Mouse (Mus musculus) heart, adult 2 months (tissue): Measurements from ENCODE around the gene Lrrc3. TPM values are rescaled to one million over a fixed set of nuclear protein-coding genes. Genes with fewer than 3 reads are reported as not detected.
A peak's percentile ranks its signal among the peaks of the same experiment; 100 is the strongest.

ENCODE experiments used
- DNase-seq, 2 experiments: peaks; one replicate each; pipeline ENCODE4 v3.0.0; 2021
- H3K27ac ChIP-seq: fragments of 200-600 bp; 2 replicates; pipeline ENCODE4 v1.8.1; 2022
- H3K27me3 ChIP-seq: fragments of 200-500 bp; 2 replicates; pipeline ENCODE4 v1.6.1; 2012; ENCODE audit warnings: mild to moderate bottlenecking, low read length, inconsistent platforms, mixed read lengths; ENCODE audit not compliant: control insufficient read depth, insufficient read depth
- H3K36me3 ChIP-seq: fragments of 200-500 bp; 2 replicates; pipeline ENCODE4 v1.6.1; 2012; ENCODE audit warnings: low read length, inconsistent platforms; ENCODE audit not compliant: control insufficient read depth, insufficient read depth
- H3K4me1 ChIP-seq: fragments of 200-500 bp; 2 replicates; pipeline ENCODE4 v1.6.1; 2011; ENCODE audit warnings: low read length; ENCODE audit not compliant: control insufficient read depth, insufficient read depth
- H3K4me3 ChIP-seq: fragments of 200-600 bp; 2 replicates; pipeline ENCODE4 v1.8.1; 2022
- H3K79me2 ChIP-seq: fragments of 200-500 bp; replicated peaks from 2 replicates; pipeline ENCODE4 v1.6.1; 2012; ENCODE audit warnings: mild to moderate bottlenecking, inconsistent platforms, low read length, moderate library complexity, mixed read lengths; ENCODE audit not compliant: control insufficient read depth, insufficient read depth
- H3K9ac ChIP-seq: fragments of 200-500 bp; 2 replicates; pipeline ENCODE4 v1.6.1; 2012; ENCODE audit warnings: low read depth, mild to moderate bottlenecking, control low read depth, inconsistent platforms, low read length, mixed read lengths
- CTCF ChIP-seq: fragments of 200-600 bp; IDR thresholded peaks from 2 replicates; pipeline ENCODE4 v1.8.1; 2022; ENCODE audit warnings: antibody characterized with exemption, mild to moderate bottlenecking, moderate library complexity
- EP300 ChIP-seq: fragments of 200-500 bp; IDR thresholded peaks from 2 replicates; pipeline ENCODE4 v1.6.1; 2011; ENCODE audit warnings: low read depth, low read length, control low read depth; ENCODE audit not compliant: insufficient read depth
- POLR2A ChIP-seq: fragments of 200-500 bp; IDR thresholded peaks from 2 replicates; pipeline ENCODE4 v1.6.1; 2011; ENCODE audit warnings: mild to moderate bottlenecking, low read depth, low read length, control low read depth; ENCODE audit not compliant: insufficient read depth
- WGBS: fragments of 180-500 bp; shearing (Covaris S2); methylation state at CpG from one replicate; pipeline ENCODE4 v1.1.7; 2018; 5-methylcytosine and 5-hydroxymethylcytosine counted together
- intact Hi-C: fragments of 180-260 bp; cut with DNase I; formaldehyde crosslinking; loops from one replicate; pipeline ENCODE4 v1.15.1; 2025
- polyA plus RNA-seq: library from polyadenylated mRNA; depleted of rRNA; stranded (reverse); fragments of >200 nt; gene quantifications from 2 replicates; pipeline ENCODE4 v1.2.3, GENCODE M21; 2012
- total RNA-seq, 2 experiments: library from RNA; stranded (reverse); gene quantifications; 2 replicates each; pipeline ENCODE4 v1.2.3; 2021

Gene Lrrc3
- total and polyA plus RNA-seq, 3 experiments, result 0.57 to 0.86 (median 0.62) TPM

DNA sequence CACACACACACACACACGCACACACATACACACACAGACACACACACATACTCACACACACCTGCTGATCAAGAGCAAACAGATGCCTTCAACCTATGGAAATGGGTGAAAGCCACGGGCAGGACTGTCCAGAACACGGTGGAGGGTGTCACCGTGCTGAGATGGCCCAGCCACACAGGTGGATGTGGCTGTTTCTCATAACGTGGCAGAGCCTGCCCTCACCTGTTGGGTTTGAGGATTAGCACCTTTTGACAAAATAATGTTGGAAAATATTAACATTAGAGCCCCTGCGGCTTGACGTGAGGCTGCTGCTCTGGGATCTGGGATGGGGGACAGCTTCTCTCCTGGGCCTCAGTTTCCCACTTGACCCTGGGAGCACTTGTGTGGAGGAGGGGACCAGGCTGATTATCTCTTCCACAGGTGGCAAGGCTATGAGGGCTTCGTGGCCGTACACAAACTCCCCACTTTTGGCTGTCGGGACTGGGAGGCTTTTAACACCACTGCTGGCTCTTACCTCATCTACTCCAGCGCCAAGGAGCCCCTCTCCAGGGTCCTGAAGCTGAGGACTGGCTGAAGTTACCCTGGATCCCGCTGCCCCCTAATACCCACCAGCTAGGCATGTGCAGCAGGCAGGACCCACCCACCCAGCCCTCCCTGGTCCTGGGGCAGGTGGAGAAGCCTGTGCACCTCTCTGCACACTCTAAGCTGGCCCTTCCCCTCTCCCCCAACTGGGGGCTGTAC, 16.2 kb downstream of the Lrrc3 start:
- H3K79me2 ChIP-seq, result no peaks in the 10 kb centered on the region
- WGBS, result 48% methylated on average over 12 of the region's 12 CpGs
- no peak for DNase-seq
- H3K36me3 ChIP-seq, result no peaks in the 10 kb centered on the region
- no peak overlapping the region for H3K9ac ChIP-seq
- H3K4me3 ChIP-seq, result no peak overlapping the region
- no peaks in the 10 kb centered on the region for H3K27me3 ChIP-seq
- no peaks in the 10 kb centered on the region for H3K4me1 ChIP-seq
- no peak overlapping the region for H3K27ac ChIP-seq
- intact Hi-C loops, result no loop called here
- TF ChIP-seq CTCF, result peak; percentile 22
- TF ChIP-seq POLR2A, result no peak

DNA sequence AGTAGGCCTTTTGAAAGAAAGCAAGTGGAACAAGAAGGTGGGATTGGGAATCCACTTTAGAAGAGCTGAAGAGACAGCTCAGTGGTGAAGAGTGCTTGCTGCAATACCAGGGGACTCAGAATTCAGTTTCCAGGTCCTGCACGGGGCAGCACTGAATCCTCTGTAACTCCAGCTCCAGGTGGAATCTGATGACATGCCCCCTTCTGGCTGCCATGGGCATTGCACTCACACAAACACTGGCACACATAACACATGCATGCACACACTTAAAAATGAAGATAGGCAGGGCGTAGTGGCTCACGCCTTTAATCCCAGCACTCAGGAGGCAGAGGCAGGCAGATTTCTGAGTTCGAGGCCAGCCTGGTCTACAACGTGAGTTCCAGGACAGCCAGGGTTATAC, 19.8 kb downstream of the Lrrc3 start:
- no peaks in the 10 kb centered on the region for H3K36me3 ChIP-seq
- H3K27ac ChIP-seq, result no peak overlapping the region
- no peak overlapping the region for H3K4me3 ChIP-seq
- WGBS, result 81% methylated on average over 5 of the region's 5 CpGs
- DNase-seq, result no peak
- no peak overlapping the region for H3K9ac ChIP-seq
- H3K79me2 ChIP-seq, result no peaks in the 10 kb centered on the region
- H3K27me3 ChIP-seq, result no peaks in the 10 kb centered on the region
- no peaks in the 10 kb centered on the region for H3K4me1 ChIP-seq
- intact Hi-C loops, result no loop called here
- TF ChIP-seq POLR2A, result no peak
- peak; percentile 44 for TF ChIP-seq CTCF
- no peak for TF ChIP-seq EP300

DNA sequence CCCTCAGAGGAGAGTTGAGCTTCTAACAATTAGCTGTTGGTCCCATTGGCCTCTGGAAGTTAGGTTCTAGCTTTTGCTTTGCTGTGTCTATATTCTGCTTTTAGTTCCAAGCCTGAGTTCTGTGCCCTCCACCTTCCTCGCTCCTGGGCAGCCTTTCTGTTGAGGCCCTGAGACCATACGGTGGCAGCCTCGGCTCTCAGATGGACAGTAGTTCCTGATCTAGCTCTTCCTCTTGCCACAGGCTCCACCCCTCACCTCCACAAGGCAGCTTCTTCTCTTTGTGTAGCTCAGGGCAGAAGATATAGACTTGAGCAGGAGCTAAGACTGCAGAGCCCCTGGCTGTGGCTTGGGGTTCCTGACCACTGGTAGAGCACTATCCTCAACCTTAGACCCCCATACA, 22.0 kb downstream of the Lrrc3 start:
- no peak overlapping the region for H3K4me3 ChIP-seq
- no peak overlapping the region for H3K9ac ChIP-seq
- TF ChIP-seq POLR2A (no peak), EP300 (no peak), CTCF (no peak)
- DNase-seq, result no peak
- H3K27ac ChIP-seq, result no peak overlapping the region
- H3K36me3 ChIP-seq, result no peaks in the 10 kb centered on the region
- H3K79me2 ChIP-seq, result no peaks in the 10 kb centered on the region
- 53% methylated on average over 3 of the region's 3 CpGs for WGBS
- no peaks in the 10 kb centered on the region for H3K4me1 ChIP-seq
- no peaks in the 10 kb centered on the region for H3K27me3 ChIP-seq
- intact Hi-C loops, result no loop called here

DNA sequence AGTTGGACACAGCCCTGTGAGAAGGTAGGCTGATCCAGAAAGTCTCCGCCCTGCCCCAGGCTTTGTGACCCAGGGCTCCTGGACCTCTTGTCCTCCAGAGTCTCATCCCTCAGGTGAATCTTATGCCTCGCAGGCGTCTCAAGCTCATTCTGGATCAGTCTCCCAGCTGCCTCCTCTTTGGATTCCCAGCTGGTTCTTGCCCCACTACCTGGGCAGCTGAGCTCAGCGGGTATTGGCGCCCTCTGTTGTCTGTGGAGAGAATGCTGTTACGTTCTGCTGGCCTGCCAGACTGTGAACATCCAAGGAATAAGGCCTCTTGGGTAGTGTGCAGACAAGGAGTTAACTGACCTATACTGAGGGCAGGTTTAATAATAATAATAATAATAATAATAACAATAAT, 23.4 kb downstream of the Lrrc3 start:
- Histone ChIP-seq H3K4me3 (no peak overlapping the region), H3K36me3 (no peaks in the 10 kb centered on the region), H3K4me1 (no peaks in the 10 kb centered on the region), H3K9ac (no peak overlapping the region), H3K27me3 (no peaks in the 10 kb centered on the region), H3K27ac (no peak overlapping the region), H3K79me2 (no peaks in the 10 kb centered on the region)
- peak; percentile 24 to 45 for DNase-seq
- intact Hi-C loops, result loop anchor here (1.0 to 5.0 kb wide), 3 partner anchors 150 to 362 kb away; partner anchors contain the start of gene Fam207a
- no peak for TF ChIP-seq POLR2A
- peak; percentile 73 for TF ChIP-seq CTCF
- WGBS, result 60% methylated on average over 6 of the region's 6 CpGs

DNA sequence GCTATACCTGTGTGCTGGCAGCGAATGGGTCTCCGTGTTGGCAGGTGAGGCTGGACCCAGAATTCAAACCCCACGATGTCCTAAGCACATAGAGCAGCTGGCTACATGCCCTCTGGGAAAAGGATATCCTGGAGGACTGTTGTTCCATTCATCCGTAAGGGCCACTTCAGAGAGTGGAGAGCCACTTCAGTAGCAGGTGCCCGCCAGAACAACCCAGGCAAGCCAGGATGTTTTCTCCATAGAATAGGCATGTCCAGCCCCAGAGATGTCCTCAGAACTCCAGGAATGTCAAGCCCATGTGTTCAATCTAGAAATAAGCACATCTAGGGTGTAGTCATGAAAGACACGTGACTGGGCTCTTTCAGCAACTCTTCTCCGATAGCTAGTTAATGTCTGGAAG, 32.7 kb downstream of the Lrrc3 start:
- no peak overlapping the region for H3K4me3 ChIP-seq
- no peaks in the 10 kb centered on the region for H3K27me3 ChIP-seq
- 73% methylated on average over 7 of the region's 7 CpGs for WGBS
- H3K27ac ChIP-seq, result no peak overlapping the region
- no peaks in the 10 kb centered on the region for H3K36me3 ChIP-seq
- H3K79me2 ChIP-seq, result no peaks in the 10 kb centered on the region
- H3K9ac ChIP-seq, result no peak overlapping the region
- H3K4me1 ChIP-seq, result no peaks in the 10 kb centered on the region
- TF ChIP-seq POLR2A (no peak), CTCF (no peak), EP300 (no peak)
- intact Hi-C loops, result no loop called here
- DNase-seq, result no peak

DNA sequence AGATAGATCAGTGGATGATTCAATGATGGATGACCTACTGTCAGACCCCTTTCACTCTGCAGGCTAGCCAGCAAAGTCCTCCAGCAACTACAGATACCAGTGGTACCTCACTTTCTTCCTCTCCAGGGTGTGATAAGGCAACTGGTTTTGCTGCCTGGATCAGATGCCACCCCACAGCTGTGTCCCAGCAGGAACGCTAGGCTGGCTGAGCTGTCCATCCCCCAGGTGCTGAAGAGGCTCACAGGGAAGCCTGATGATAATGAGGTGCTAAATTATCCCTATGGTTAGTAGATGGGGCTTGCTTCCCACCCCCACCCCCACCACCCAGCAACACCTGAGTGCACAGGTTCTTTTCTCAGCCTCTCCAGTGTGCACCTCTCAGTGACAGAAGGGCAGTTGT, 34.8 kb downstream of the Lrrc3 start:
- Histone ChIP-seq H3K27me3 (no peaks in the 10 kb centered on the region), H3K4me3 (no peak overlapping the region), H3K27ac (no peak overlapping the region), H3K36me3 (no peaks in the 10 kb centered on the region), H3K79me2 (no peaks in the 10 kb centered on the region), H3K9ac (no peak overlapping the region), H3K4me1 (no peaks in the 10 kb centered on the region)
- TF ChIP-seq POLR2A (no peak), CTCF (no peak), EP300 (no peak)
- DNase-seq, result no peak
- 0% methylated on average over 1 of the region's 1 CpGs for WGBS
- intact Hi-C loops, result no loop called here
